Mouse (Mus musculus) hindbrain, embryonic 11.5 days (tissue): ENCODE results near the gene Gnat2. TPM values are rescaled to one million over a fixed set of nuclear protein-coding genes. Genes with fewer than 3 reads are reported as not detected.

Experiments
- ATAC-seq: fragments of 200-750 bp; cut with Nextera tagmentation; 2 replicates; pipeline ENCODE4 v1.8.0; 2017; ENCODE audit warnings: mild to moderate bottlenecking, moderate TSS enrichment, moderate library complexity; ENCODE audit not compliant: low FRiP score
- DNase-seq: peaks from one replicate; pipeline ENCODE4 v3.0.0-alpha.2; 2015; ENCODE audit warnings: low spot score
- H3K27ac ChIP-seq: fragments of 300-500 bp; sonication (generic); 2 replicates; pipeline ENCODE4 v1.5.1; 2014; ENCODE audit warnings: mild to moderate bottlenecking, low read depth, low read length
- H3K27me3 ChIP-seq: fragments of 300-500 bp; sonication (generic); 2 replicates; pipeline ENCODE4 v1.6.1; 2014; ENCODE audit warnings: mild to moderate bottlenecking, low read length, moderate library complexity, mixed read lengths; ENCODE audit not compliant: control insufficient read depth, insufficient read depth
- H3K36me3 ChIP-seq: fragments of 300-500 bp; sonication (generic); 2 replicates; pipeline ENCODE4 v1.6.1; 2014; ENCODE audit warnings: mild to moderate bottlenecking, low read length, moderate library complexity, mixed read lengths; ENCODE audit not compliant: control insufficient read depth, insufficient read depth
- H3K4me1 ChIP-seq: fragments of 300-500 bp; sonication (generic); replicated peaks from 2 replicates; pipeline ENCODE4 v1.6.1; 2014; ENCODE audit warnings: low read length, mixed read lengths; ENCODE audit not compliant: control insufficient read depth, insufficient read depth
- H3K4me2 ChIP-seq: fragments of 300-500 bp; sonication (generic); replicated peaks from 2 replicates; pipeline ENCODE4 v1.6.1; 2014; ENCODE audit warnings: mild to moderate bottlenecking, low read depth, low read length
- H3K4me3 ChIP-seq: fragments of 300-500 bp; sonication (generic); 2 replicates; pipeline ENCODE4 v1.5.1; 2014; ENCODE audit warnings: low read depth, low read length
- H3K9ac ChIP-seq: fragments of 300-500 bp; sonication (generic); 2 replicates; pipeline ENCODE4 v1.6.1; 2014; ENCODE audit warnings: low read depth, low read length
- H3K9me3 ChIP-seq: fragments of 300-500 bp; sonication (generic); 2 replicates; pipeline ENCODE4 v1.6.1; 2016; ENCODE audit warnings: low read length; ENCODE audit not compliant: control insufficient read depth
- WGBS: fragments of 180-500 bp; shearing (Covaris S2); extraction: QIAGEN DNeasy Blood & Tissue Kit; methylation state at CpG from one replicate; pipeline ENCODE4 v1.1.7; 2014; 5-methylcytosine and 5-hydroxymethylcytosine counted together
- polyA plus RNA-seq: library from polyadenylated mRNA; unstranded; fragments of >200 nt; fragmentation: Nextera tagmentation; extraction: Ambion mirVana; gene quantifications from 2 replicates; pipeline ENCODE4 v1.2.1, GENCODE M21; 2014

Gene Gnat2
- 0.62 and 0.89 TPM in 2 replicates for polyA plus RNA-seq

GRCm38 (mm10) chr3:108092536-108093115 is at the start of gene Gnat2:
Gene Gnat2 (plus strand): TSS chr3:108092789.
- H3K27me3 ChIP-seq: 0 out of 2 replicates have a peak, but pooled peaks cover 2% of the 10 kb centered on the region
- no peak within 1 kb of the TSS for H3K27ac ChIP-seq
- H3K9ac ChIP-seq: no peak within 1 kb of the TSS
- H3K4me2 ChIP-seq: no peak within 1 kb of the TSS
- 86% methylated on average over 15 of the region's 15 CpGs for WGBS
- ATAC-seq: no peak
- no peak for DNase-seq
- H3K4me3 ChIP-seq: no peak within 1 kb of the TSS
- H3K4me1 ChIP-seq: no peaks in the 10 kb centered on the region; the same call in 1 of the 2 replicates
- no peaks in the 10 kb centered on the region for H3K36me3 ChIP-seq
- H3K9me3 ChIP-seq: no peaks in the 10 kb centered on the region

DNA sequence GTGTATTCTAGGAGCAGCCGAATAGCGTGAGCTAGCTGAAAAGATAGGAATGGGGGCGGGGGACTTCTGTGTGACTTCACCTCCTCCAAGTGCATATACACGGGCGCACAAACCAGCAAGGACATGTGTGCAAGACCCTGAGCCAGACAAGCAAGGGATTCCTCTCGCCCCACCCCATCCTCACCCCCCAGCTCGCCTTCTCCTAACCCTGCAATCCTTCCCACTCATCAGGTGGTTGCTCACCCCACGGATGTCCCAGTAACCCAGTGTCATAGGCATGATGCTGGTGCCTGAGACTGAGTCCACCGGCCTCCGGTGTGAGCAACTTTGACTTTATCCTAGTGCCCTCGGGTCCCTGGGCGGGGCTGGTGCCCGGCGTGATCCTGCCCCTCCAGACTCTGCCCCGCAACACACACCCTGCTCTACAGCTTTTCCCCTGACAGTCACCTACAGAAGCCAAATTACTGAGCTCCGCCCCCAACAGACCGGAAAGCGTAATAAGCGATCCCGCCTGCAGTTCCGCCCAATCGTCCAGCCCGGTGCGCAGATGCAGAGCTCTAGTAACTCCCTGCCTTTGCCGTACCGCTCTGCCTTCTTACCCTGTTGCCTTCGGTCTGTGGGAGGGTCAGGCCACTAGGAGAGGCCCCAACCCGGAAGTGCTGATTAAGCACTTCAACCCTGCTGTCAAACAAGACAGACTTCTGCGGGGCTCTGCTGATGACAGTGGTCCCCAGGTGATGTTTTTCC is 48.0 kb upstream of the Gnat2 start, which contains the start of gene Gstm4:
Gene Gstm4 (minus strand): TSS at position 501 of the 747 bp plus-strand sequence.
- H3K36me3 ChIP-seq: no peaks in the 10 kb centered on the region
- ATAC-seq: peak; percentile 87
- H3K4me2 ChIP-seq: peak within 1 kb of the TSS; percentile 72

DNA sequence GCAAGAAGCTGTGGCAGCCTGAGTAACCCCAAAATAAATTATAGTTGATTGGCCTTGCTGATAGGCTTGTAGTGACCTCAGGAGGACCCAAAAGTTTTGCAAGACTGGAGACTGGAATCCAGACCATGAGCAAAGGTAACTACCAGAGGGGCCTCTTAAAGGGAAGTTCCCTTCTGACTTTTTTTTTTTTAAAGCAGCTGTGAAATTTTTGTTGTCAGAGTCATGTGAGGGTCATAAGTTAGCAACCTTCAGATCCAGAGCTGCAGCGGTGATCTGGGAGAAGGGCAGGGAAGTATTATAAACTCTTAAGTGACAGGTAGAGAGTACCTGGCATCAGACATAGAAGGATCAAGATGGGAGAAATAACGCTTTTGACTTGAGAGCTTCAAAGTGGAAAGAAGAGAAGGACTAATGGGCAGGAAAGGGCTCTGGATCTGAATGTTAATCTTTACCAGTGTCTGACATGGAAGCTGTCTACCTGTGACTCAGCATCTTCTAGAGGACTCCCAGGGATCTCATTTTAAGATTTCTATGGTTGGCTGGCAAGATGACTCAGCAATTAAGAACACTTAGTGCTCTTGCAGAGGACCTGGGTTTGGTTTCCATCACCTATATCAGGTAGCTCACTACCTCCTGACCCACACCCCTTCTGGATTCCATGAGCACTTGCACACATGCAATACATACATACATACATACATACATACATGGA is 45.5 kb upstream of the Gnat2 start:
- ATAC-seq: no peak
- Histone ChIP-seq H3K9me3 (no peaks in the 10 kb centered on the region), H3K9ac (no peak overlapping the region), H3K4me1 (no peaks in the 10 kb centered on the region; the same call in 1 of the 2 replicates), H3K27me3 (no peaks in the 10 kb centered on the region), H3K36me3 (no peaks in the 10 kb centered on the region), H3K27ac (no peak overlapping the region), H3K4me3 (no peak overlapping the region), H3K4me2 (no peak overlapping the region)
- WGBS: 90% methylated on average over 2 of the region's 2 CpGs
- DNase-seq: no peak

More for the DNA sequence above, 48.0 kb upstream of the Gnat2 start, which contains the start of gene Gstm4:
- H3K4me3 ChIP-seq: peak within 1 kb of the TSS; percentile 50
- DNase-seq: peak; percentile 77
- no peaks in the 10 kb centered on the region for H3K27me3 ChIP-seq
- no peaks in the 10 kb centered on the region for H3K9me3 ChIP-seq
- 8% methylated on average over 29 of the region's 29 CpGs for WGBS
- H3K27ac ChIP-seq: peak within 1 kb of the TSS; percentile 6; the same call in 1 of the 2 replicates
- H3K4me1 ChIP-seq: no peaks in the 10 kb centered on the region; the same call in 1 of the 2 replicates
- H3K9ac ChIP-seq: peak within 1 kb of the TSS; percentile 67

- 93% methylated on average over 3 of the region's 3 CpGs for WGBS
- Histone ChIP-seq H3K27ac (no peak overlapping the region), H3K4me3 (no peak overlapping the region), H3K9ac (no peak overlapping the region), H3K4me1 (no peaks in the 10 kb centered on the region; the same call in 1 of the 2 replicates), H3K9me3 (no peaks in the 10 kb centered on the region), H3K27me3 (no peaks in the 10 kb centered on the region), H3K36me3 (no peaks in the 10 kb centered on the region), H3K4me2 (no peak overlapping the region)
- DNase-seq (no peak), ATAC-seq (no peak)
Observed at GRCm38 (mm10) chr3:108048306-108048705, 44.3 kb upstream of the Gnat2 start.

GRCm38 (mm10) chr3:108050493-108050892 is 42.1 kb upstream of the Gnat2 start:
- WGBS: 91% methylated on average over 5 of the region's 5 CpGs
- no peak for DNase-seq
- Histone ChIP-seq H3K4me3 (no peak overlapping the region), H3K4me1 (no peaks in the 10 kb centered on the region), H3K27ac (no peak overlapping the region), H3K4me2 (no peak overlapping the region), H3K9ac (no peak overlapping the region), H3K36me3 (no peaks in the 10 kb centered on the region), H3K9me3 (no peaks in the 10 kb centered on the region), H3K27me3 (no peaks in the 10 kb centered on the region)
- ATAC-seq: no peak

GRCm38 (mm10) chr3:108061420-108061819 is 31.2 kb upstream of the Gnat2 start:
- no peak overlapping the region for H3K4me2 ChIP-seq
- ATAC-seq (no peak), DNase-seq (peak; percentile 84)
- 29% methylated on average over 7 of the region's 7 CpGs for WGBS
- H3K27ac ChIP-seq: no peak overlapping the region
- no peaks in the 10 kb centered on the region for H3K36me3 ChIP-seq
- no peak overlapping the region for H3K9ac ChIP-seq
- H3K9me3 ChIP-seq: no peaks in the 10 kb centered on the region
- no peaks in the 10 kb centered on the region for H3K27me3 ChIP-seq
- no peaks in the 10 kb centered on the region for H3K4me1 ChIP-seq
- no peak overlapping the region for H3K4me3 ChIP-seq

DNA sequence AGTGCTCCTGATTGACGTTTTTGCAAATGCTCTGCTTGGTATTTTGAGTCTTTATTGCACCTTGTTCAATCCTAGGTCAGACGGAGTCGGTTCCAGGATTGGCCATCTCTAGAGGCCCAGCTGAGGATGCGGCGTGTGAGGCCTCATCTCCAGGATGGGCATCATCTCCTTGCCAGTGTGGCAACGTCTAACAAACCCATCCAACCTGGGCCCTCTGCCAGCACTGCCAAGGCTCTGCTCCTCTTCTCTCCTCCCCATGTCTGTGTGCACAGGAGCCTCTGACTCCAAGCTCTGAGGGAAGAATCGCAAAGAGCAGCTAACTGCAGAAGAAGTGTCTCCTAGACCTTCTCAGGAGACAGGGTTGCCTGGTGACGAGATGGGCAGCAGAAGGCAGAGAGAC is 29.9 kb upstream of the Gnat2 start:
- DNase-seq (no peak), ATAC-seq (no peak)
- H3K4me2 ChIP-seq: no peak overlapping the region
- no peaks in the 10 kb centered on the region for H3K36me3 ChIP-seq
- H3K4me1 ChIP-seq: no peaks in the 10 kb centered on the region
- 81% methylated on average over 8 of the region's 8 CpGs for WGBS
- no peak overlapping the region for H3K4me3 ChIP-seq
- no peaks in the 10 kb centered on the region for H3K27me3 ChIP-seq
- H3K9ac ChIP-seq: no peak overlapping the region
- no peaks in the 10 kb centered on the region for H3K9me3 ChIP-seq
- no peak overlapping the region for H3K27ac ChIP-seq

DNA sequence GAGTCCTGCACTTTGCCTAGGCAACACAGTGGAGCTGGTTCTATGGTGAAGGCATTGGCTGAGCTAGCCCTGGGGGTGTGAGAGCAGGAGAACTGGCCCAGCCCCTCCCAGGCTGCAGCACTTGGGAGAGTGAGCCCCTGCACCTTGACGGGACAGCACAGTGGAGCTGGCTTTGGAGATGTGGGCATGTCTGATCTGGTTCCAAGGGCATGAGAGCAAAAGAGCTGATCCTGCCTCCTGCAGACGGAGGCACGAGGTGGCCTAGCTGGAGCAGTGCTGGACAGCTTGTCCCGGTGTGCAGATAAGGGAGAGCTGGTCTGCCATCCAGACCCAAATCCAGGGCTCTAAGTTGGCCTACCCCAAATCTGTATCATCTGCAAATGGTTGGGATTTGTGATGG is 27.9 kb upstream of the Gnat2 start:
- Histone ChIP-seq H3K36me3 (no peaks in the 10 kb centered on the region), H3K27ac (no peak overlapping the region)

More for the DNA sequence above, 27.9 kb upstream of the Gnat2 start:
- Histone ChIP-seq H3K4me3 (no peak overlapping the region), H3K9ac (no peak overlapping the region), H3K4me1 (no peaks in the 10 kb centered on the region), H3K4me2 (no peak overlapping the region), H3K27me3 (no peaks in the 10 kb centered on the region), H3K9me3 (no peaks in the 10 kb centered on the region)
- DNase-seq (no peak), ATAC-seq (no peak)
- WGBS: 75% methylated on average over 4 of the region's 4 CpGs
